Mouse (Mus musculus): Measurements from ENCODE around the gene Dpysl4. TPM values are rescaled to one million over a fixed set of nuclear protein-coding genes. Genes with fewer than 3 reads are reported as not detected.

The Dpysl4 gene
- total RNA-seq (2023), result not detected

DNA sequence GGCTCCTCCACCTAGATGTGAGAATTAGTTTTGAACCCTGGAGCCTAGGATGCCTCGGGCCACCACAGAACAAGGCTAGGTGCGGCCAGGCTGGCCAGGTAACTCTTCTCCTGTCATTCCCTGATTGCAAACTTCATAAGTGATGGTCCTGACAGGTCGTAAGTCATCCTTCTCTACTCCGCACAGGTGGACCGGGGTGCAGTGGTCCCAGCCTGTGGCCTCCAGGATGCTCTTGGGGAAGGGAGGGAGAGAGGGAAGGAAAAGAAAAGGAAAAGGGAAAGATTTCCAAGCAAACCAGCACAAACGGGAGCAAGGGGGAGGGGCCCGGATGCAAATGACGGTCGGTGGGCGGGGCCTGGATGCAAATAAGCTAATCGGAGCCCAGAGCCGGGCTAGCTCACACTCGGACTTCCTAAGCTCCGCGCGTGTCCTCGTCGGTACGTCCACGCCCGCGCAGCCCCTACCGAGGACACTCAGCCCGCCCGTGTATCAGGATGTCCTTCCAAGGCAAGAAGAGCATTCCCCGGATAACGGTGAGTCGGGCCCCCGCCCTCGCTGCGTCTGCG is at the start of gene Dpysl4:
TSS of gene Dpysl4 (plus strand) at position 373 of the 566 bp plus-strand sequence.

Other genes starting within 250 kb of the Dpysl4 start
- 79.8 TPM for gene Ppp2r2d, start 239.9 kb upstream of the Dpysl4 start, total RNA-seq (2023)
- gene Mapk1ip1, start 239.7 kb upstream of the Dpysl4 start, total RNA-seq (2023), result 47.4 TPM
- gene Bnip3, start 176.5 kb upstream of the Dpysl4 start, total RNA-seq (2023), result 3.5 TPM
- not detected for gene Jakmip3, start 145.3 kb upstream of the Dpysl4 start, total RNA-seq (2023)
- gene Lrrc27, start 127.0 kb downstream of the Dpysl4 start, total RNA-seq (2023), result 3.8 TPM
- gene Stk32c, start 127.3 kb downstream of the Dpysl4 start, total RNA-seq (2023), result 0.41 TPM
- 3.1 TPM for gene Pwwp2b, start 162.5 kb downstream of the Dpysl4 start, total RNA-seq (2023)

Measured in CD4-positive naive resting alpha-beta T cell, adult 76 days (primary cell).